Mouse (Mus musculus) layer of hippocampus, adult 18-20 months (tissue): ENCODE data around the gene Pth. TPM values are rescaled to one million over a fixed set of nuclear protein-coding genes. Genes with fewer than 3 reads are reported as not detected.

Experiments used
- total RNA-seq, 2 experiments: library from RNA; stranded (reverse); gene quantifications; 2 replicates each; pipeline ENCODE4 v1.2.3; 2021

Pth gene
- total RNA-seq, 2 experiments from 2014 or later = not detected

Other genes with a start within 250 kb of the Pth start
- 10 to 100 TPM; 40.1 TPM for gene Arntl, start 181.1 kb downstream of the Pth start, total RNA-seq
- gene Btbd10, start 19.2 kb downstream of the Pth start, total RNA-seq = 10 to 100 TPM; 60.5 to 62.9 TPM
- 100 to 1,000 TPM; 105 to 109 TPM for gene Far1, start 125.3 kb upstream of the Pth start, total RNA-seq